Mouse (Mus musculus) spleen, adult 2 months (tissue): ENCODE data around the gene Setdb1.

Experiments
- CTCF ChIP-seq: fragments of 200-500 bp; IDR thresholded peaks from 2 replicates; pipeline ENCODE4 v1.5.1; 2011; ENCODE audit warnings: mild to moderate bottlenecking, inconsistent platforms; ENCODE audit not compliant: insufficient read depth, insufficient read length, insufficient replicate concordance; ENCODE audit errors: extremely low read depth
- POLR2A ChIP-seq: fragments of 200-500 bp; IDR thresholded peaks from 2 replicates; pipeline ENCODE4 v1.6.1; 2011; ENCODE audit warnings: low read depth, low read length, inconsistent platforms

DNA sequence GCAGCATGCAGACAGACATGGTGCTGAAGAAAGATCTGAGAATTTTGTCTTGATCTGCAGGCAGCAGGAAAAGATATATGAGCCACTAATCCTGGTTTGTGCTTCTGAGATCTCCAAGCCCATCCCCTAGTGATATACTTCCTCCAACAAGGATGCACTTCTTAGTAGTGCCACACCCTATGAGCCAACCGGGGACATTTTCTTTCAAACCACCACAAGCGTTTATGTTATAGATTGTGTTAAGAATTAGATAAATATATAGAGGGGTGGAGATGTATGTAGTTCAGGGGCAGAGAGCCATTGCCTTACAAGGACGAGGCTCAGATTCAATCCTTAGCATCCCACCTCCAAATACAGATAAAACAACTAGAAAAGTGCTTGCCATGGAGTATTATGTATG is 46.5 kb downstream of the Setdb1 start:
- no peak for TF ChIP-seq CTCF
- TF ChIP-seq POLR2A = no peak
